ENCODE assay signal across 8 mouse cellular contexts in genomic region chr16:44484079-44484478, GRCm38 (mm10).
A peak's percentile ranks its signal among the peaks of the same experiment; 100 is the strongest.
DNase-seq lines count a peak whose midpoint lies in the region.

No protein-coding gene starts in this region.

- peak; percentile 73 for DNase-seq in 416B (ENCODE audit: low read depth)
- DNase-seq in Muller cell, postnatal 12 days (ENCODE audit: inconsistent ontology term): peak; percentile 67
- DNase-seq in cerebellum, postnatal 10 days: peak; percentile 93 to 96
- peak; percentile 89 to 91 for DNase-seq in frontal cortex, postnatal 36 days (ENCODE audit: low spot score in 2 of 2)
- DNase-seq in kidney, postnatal 36 days: peak; percentile 79 to 92
- peak; percentile 70 for DNase-seq in lung, adult 18-20 months
- peak; percentile 55 for DNase-seq in retina, adult 2 months (ENCODE audit: low read depth, low spot score)
- peak; percentile 61 for DNase-seq in urinary bladder, postnatal 10 days (ENCODE audit: low spot score)

Comparison
In these comparisons a context has a peak if more than half of its experiments do, and no peak if none do; other contexts are left out.
1. Peak in every context shown above with its lines: DNase-seq.